Mouse (Mus musculus) MEL (cell line): Measurements from ENCODE around the gene Hoxd1.

Source experiments
- CHD2 ChIP-seq: IDR thresholded peaks from 2 replicates; pipeline ENCODE4 v1.6.1; 2011; ENCODE audit warnings: low read length, improper control_type of control experiment
- CTCF ChIP-seq, 3 experiments: IDR thresholded peaks in 2 of 3; conservative IDR thresholded peaks in 1 of 3; 2 replicates each; pipeline ENCODE4 v1.5.1; 2011 to 2012; ENCODE audit warnings: low read length in 3 of 3, low read depth in 2 of 3, mild to moderate bottlenecking in 2 of 3, improper control_type of control experiment in 1 of 3, inconsistent platforms in 1 of 3, mixed read lengths in 1 of 3, moderate library complexity in 1 of 3; ENCODE audit not compliant: control insufficient read depth in 1 of 3, insufficient read depth in 1 of 3, poor library complexity in 1 of 3, severe bottlenecking in 1 of 3
- E2F4 ChIP-seq: IDR thresholded peaks from 2 replicates; pipeline ENCODE4 v1.6.1; 2011; ENCODE audit warnings: low read depth, low read length, improper control_type of control experiment, borderline replicate concordance
- EP300 ChIP-seq, 2 experiments: IDR thresholded peaks; 2 replicates each; pipeline ENCODE4 v1.6.1; 2011; ENCODE audit warnings: improper control_type of control experiment in 2 of 2, low read length in 2 of 2, low read depth in 1 of 2, mild to moderate bottlenecking in 1 of 2
- GATA1 ChIP-seq: IDR thresholded peaks from 2 replicates; pipeline ENCODE4 v1.6.1; 2011; ENCODE audit warnings: low read depth, low read length, improper control_type of control experiment
- MAX ChIP-seq: IDR thresholded peaks from 2 replicates; pipeline ENCODE4 v1.6.1; 2011; ENCODE audit warnings: low read length, improper control_type of control experiment
- POLR2A ChIP-seq, 2 experiments: IDR thresholded peaks; 2 replicates each; pipeline ENCODE4 v1.6.1; 2011 to 2012; ENCODE audit warnings: low read length in 2 of 2, mild to moderate bottlenecking in 2 of 2, control low read depth in 1 of 2, improper control_type of control experiment in 1 of 2, low read depth in 1 of 2, moderate library complexity in 1 of 2; ENCODE audit not compliant: control insufficient read depth in 1 of 2, insufficient read depth in 1 of 2, poor library complexity in 1 of 2
- TBP ChIP-seq: IDR thresholded peaks from 2 replicates; pipeline ENCODE4 v1.8.0; 2011; ENCODE audit warnings: low read depth, low read length, improper control_type of control experiment
- USF2 ChIP-seq, 2 experiments: IDR thresholded peaks; 2 replicates each; pipeline ENCODE4 v1.6.1; 2011 to 2012; ENCODE audit warnings: improper control_type of control experiment in 2 of 2, low read length in 2 of 2, borderline replicate concordance in 1 of 2, inconsistent platforms in 1 of 2, low read depth in 1 of 2, mild to moderate bottlenecking in 1 of 2; ENCODE audit not compliant: insufficient read depth in 1 of 2
- ZC3H11A ChIP-seq: IDR thresholded peaks from 2 replicates; pipeline ENCODE4 v1.6.1; 2012; ENCODE audit warnings: low read depth, mild to moderate bottlenecking, inconsistent platforms, low read length, improper control_type of control experiment
- ZNF384 ChIP-seq: IDR thresholded peaks from 2 replicates; pipeline ENCODE4 v1.6.1; 2012; ENCODE audit warnings: low read depth, mild to moderate bottlenecking, inconsistent platforms, low read length, improper control_type of control experiment

- TF ChIP-seq EP300 (IDR thresholded peaks at IDR 0.05; ENCODE audit: low read depth in 1 of 2, low read length in 2 of 2) (no peak), CTCF (IDR thresholded peaks at IDR 0.05 in 2 of 3, conservative IDR thresholded peaks at IDR 0.05 in 1 of 3; ENCODE audit: control insufficient read depth in 1 of 3, insufficient read depth in 1 of 3, low read depth in 2 of 3, low read length in 3 of 3, poor library complexity in 1 of 3, severe bottlenecking in 1 of 3) (no peak), MAX (no peak), USF2 (IDR thresholded peaks at IDR 0.05; ENCODE audit: borderline replicate concordance in 1 of 2, insufficient read depth in 1 of 2, low read depth in 1 of 2, low read length in 2 of 2) (no peak), GATA1 (no peak), ZNF384 (no peak), TBP (no peak), E2F4 (no peak), POLR2A (IDR thresholded peaks at IDR 0.05; ENCODE audit: control insufficient read depth in 1 of 2, insufficient read depth in 1 of 2, low read depth in 1 of 2, low read length in 2 of 2, poor library complexity in 1 of 2) (no peak), ZC3H11A (no peak), CHD2 (no peak)
Measured at GRCm38 (mm10) chr2:74730331-74730730, 32.4 kb upstream of the Hoxd1 start.
